Mouse (Mus musculus) lung, embryonic 16.5 days (tissue): ENCODE data around the gene C87436. TPM values are rescaled to one million over a fixed set of nuclear protein-coding genes. Genes with fewer than 3 reads are reported as not detected.
A peak's percentile ranks its signal among the peaks of the same experiment; 100 is the strongest.

ENCODE experiments used
- ATAC-seq: fragments of 200-750 bp; cut with Nextera tagmentation; 2 replicates; pipeline ENCODE4 v1.8.0; 2017; ENCODE audit warnings: low read depth, mild to moderate bottlenecking, moderate library complexity
- H3K27ac ChIP-seq: fragments of 300-500 bp; sonication (generic); 2 replicates; pipeline ENCODE4 v1.5.1; 2014; ENCODE audit warnings: mild to moderate bottlenecking, control low read depth, low read length
- H3K27me3 ChIP-seq: fragments of 300-500 bp; sonication (generic); 2 replicates; pipeline ENCODE4 v1.6.1; 2014; ENCODE audit warnings: low read depth, low read length, mixed read lengths; ENCODE audit not compliant: control insufficient read depth, insufficient read depth
- H3K36me3 ChIP-seq: fragments of 300-500 bp; sonication (generic); 2 replicates; pipeline ENCODE4 v1.6.1; 2014; ENCODE audit warnings: low read length; ENCODE audit not compliant: control insufficient read depth, insufficient read depth
- H3K4me1 ChIP-seq: fragments of 300-500 bp; sonication (generic); replicated peaks from 2 replicates; pipeline ENCODE4 v1.6.1; 2014; ENCODE audit warnings: low read length, mixed read lengths; ENCODE audit not compliant: control insufficient read depth, insufficient read depth
- H3K4me2 ChIP-seq: fragments of 300-500 bp; sonication (generic); 2 replicates; pipeline ENCODE4 v1.6.1; 2014; ENCODE audit warnings: low read depth, low read length, control low read depth
- H3K4me3 ChIP-seq: fragments of 300-500 bp; sonication (generic); 2 replicates; pipeline ENCODE4 v1.5.1; 2014; ENCODE audit warnings: mild to moderate bottlenecking, low read length, control low read depth
- H3K9ac ChIP-seq: fragments of 300-500 bp; sonication (generic); 2 replicates; pipeline ENCODE4 v1.6.1; 2014; ENCODE audit warnings: low read length, control low read depth
- H3K9me3 ChIP-seq: fragments of 300-500 bp; sonication (generic); 2 replicates; pipeline ENCODE4 v1.6.1; 2016; ENCODE audit warnings: low read length; ENCODE audit not compliant: control insufficient read depth
- WGBS: fragments of 180-500 bp; shearing (Covaris S2); extraction: QIAGEN DNeasy Blood & Tissue Kit; methylation state at CpG from one replicate; pipeline ENCODE4 v1.1.7; 2014; 5-methylcytosine and 5-hydroxymethylcytosine counted together
- polyA plus RNA-seq: library from polyadenylated mRNA; unstranded; fragments of >200 nt; fragmentation: Nextera tagmentation; extraction: Ambion mirVana; gene quantifications from 2 replicates; pipeline ENCODE4 v1.2.1, GENCODE M21; 2015

The C87436 gene
- polyA plus RNA-seq, 1 experiment from 2014 or later, result 23.8 TPM

- no peak for ATAC-seq
- Histone ChIP-seq H3K4me2 (peak overlapping the region; percentile 27; the same call in 1 of the 2 replicates), H3K36me3 (peaks cover 5% of the 10 kb centered on the region; the same call in 1 of the 2 replicates), H3K27ac (no peak overlapping the region), H3K4me3 (no peak overlapping the region), H3K27me3 (no peaks in the 10 kb centered on the region), H3K4me1 (peaks cover 6% of the 10 kb centered on the region), H3K9ac (no peak overlapping the region), H3K9me3 (no peaks in the 10 kb centered on the region)
Measured at GRCm38 (mm10) chr6:86406306-86406705, 31.9 kb upstream of the C87436 start.

DNA sequence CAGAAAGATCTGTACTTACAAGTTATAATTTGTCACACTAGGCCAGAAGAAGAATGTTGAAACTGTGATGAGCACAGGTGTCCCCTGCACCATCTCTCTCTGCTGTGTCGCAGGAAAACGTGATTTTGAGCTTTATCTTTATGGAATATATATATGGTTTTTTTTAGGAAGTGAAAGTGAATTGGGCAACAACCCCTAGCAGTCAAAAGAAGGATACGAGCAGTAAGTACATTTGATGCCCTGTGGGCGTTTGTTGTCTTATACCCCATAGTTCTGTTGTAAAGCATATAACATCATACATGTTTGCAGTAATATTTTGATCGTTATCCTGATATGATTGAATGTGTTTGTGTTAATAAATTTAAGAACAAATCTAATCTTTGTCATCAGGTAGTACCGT is 19.5 kb upstream of the C87436 start:
- H3K27ac ChIP-seq, result no peak overlapping the region
- H3K9me3 ChIP-seq, result no peaks in the 10 kb centered on the region
- H3K9ac ChIP-seq, result no peak overlapping the region
- H3K4me2 ChIP-seq, result no peak overlapping the region
- peaks cover 45% of the 10 kb centered on the region for H3K36me3 ChIP-seq
- no peak for ATAC-seq
- no peaks in the 10 kb centered on the region for H3K27me3 ChIP-seq
- H3K4me3 ChIP-seq, result no peak overlapping the region
- no peaks in the 10 kb centered on the region for H3K4me1 ChIP-seq
- 86% methylated on average over 6 of the region's 6 CpGs for WGBS

DNA sequence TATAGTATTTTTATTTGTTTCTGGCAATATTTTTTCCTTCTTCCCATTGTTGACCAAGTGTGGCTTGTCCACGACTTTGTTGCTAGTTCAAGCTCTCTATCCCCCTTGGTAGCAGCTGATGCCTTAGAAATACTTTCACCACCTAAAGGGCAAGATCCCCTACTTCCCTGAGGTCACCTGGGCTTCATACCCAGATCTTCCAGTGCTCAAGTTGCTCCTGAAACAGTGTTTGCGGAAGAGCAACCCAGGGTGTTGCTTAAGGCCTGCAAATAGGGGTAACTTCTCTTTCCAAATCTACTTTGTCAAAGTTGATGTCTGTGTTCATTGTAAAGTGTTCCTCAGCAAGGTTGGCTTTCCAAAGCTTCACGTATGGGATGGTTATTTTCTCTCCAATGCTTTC is 18.9 kb upstream of the C87436 start:
- no peak overlapping the region for H3K4me3 ChIP-seq
- H3K9me3 ChIP-seq, result no peaks in the 10 kb centered on the region
- WGBS, result 90% methylated on average over 3 of the region's 3 CpGs
- no peak overlapping the region for H3K4me2 ChIP-seq
- H3K27me3 ChIP-seq, result no peaks in the 10 kb centered on the region
- H3K4me1 ChIP-seq, result no peaks in the 10 kb centered on the region
- ATAC-seq, result no peak
- no peak overlapping the region for H3K9ac ChIP-seq
- H3K27ac ChIP-seq, result no peak overlapping the region
- peaks cover 45% of the 10 kb centered on the region for H3K36me3 ChIP-seq

DNA sequence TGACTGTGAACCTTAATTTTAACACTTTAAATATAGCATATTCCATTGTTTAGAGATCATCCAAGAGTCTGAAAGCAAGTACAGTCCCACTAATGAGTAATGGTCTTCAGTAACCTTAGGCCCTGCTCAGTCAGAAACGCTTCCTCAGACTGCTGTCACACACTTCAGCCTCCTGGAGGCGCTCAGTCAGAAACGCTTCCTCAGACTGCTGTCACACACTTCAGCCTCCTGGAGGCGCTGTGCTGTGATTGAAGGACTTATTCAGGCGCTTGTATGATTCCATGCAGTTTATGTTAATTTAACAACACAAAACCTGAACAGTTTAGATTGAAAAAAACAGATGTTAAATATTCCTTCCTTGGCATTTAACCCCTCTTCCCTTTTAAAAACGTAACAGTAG is 17.7 kb upstream of the C87436 start:
- 76% methylated on average over 6 of the region's 6 CpGs for WGBS
- Histone ChIP-seq H3K9ac (no peak overlapping the region), H3K4me3 (no peak overlapping the region), H3K4me1 (no peaks in the 10 kb centered on the region), H3K27ac (no peak overlapping the region), H3K36me3 (peaks cover 49% of the 10 kb centered on the region), H3K27me3 (no peaks in the 10 kb centered on the region), H3K9me3 (no peaks in the 10 kb centered on the region), H3K4me2 (no peak overlapping the region)
- ATAC-seq, result no peak

- no peak within 1 kb of the TSS for H3K27ac ChIP-seq
- peaks cover 48% of the 10 kb centered on the region for H3K36me3 ChIP-seq
- no peak for ATAC-seq
- no peaks in the 10 kb centered on the region for H3K27me3 ChIP-seq
- H3K4me3 ChIP-seq, result no peak within 1 kb of the TSS
- 96% methylated on average over 1 of the region's 1 CpGs for WGBS
- no peak within 1 kb of the TSS for H3K4me2 ChIP-seq
- H3K9ac ChIP-seq, result no peak within 1 kb of the TSS
- H3K4me1 ChIP-seq, result no peaks in the 10 kb centered on the region
- no peaks in the 10 kb centered on the region for H3K9me3 ChIP-seq
Measured at GRCm38 (mm10) chr6:86426358-86426757, 11.8 kb upstream of the C87436 start, which contains the start of gene Gm44790. Gene Gm44790 (plus strand): TSS chr6:86426658.

- Histone ChIP-seq H3K4me3 (no peak overlapping the region), H3K36me3 (peaks cover 40% of the 10 kb centered on the region), H3K27ac (no peak overlapping the region), H3K9me3 (no peaks in the 10 kb centered on the region), H3K9ac (no peak overlapping the region), H3K4me1 (no peaks in the 10 kb centered on the region), H3K27me3 (no peaks in the 10 kb centered on the region), H3K4me2 (no peak overlapping the region)
- 91% methylated on average over 3 of the region's 3 CpGs for WGBS
- ATAC-seq, result no peak
Measured at GRCm38 (mm10) chr6:86431531-86431930, 6.6 kb upstream of the C87436 start.

GRCm38 (mm10) chr6:86433696-86434095 is 4.5 kb upstream of the C87436 start:
- no peaks in the 10 kb centered on the region for H3K27me3 ChIP-seq
- 90% methylated on average over 1 of the region's 1 CpGs for WGBS
- no peak overlapping the region for H3K4me2 ChIP-seq
- H3K36me3 ChIP-seq, result peaks cover 27% of the 10 kb centered on the region; the same call in 1 of the 2 replicates
- H3K9ac ChIP-seq, result no peak overlapping the region
- H3K4me1 ChIP-seq, result no peaks in the 10 kb centered on the region
- H3K27ac ChIP-seq, result no peak overlapping the region
- no peaks in the 10 kb centered on the region for H3K9me3 ChIP-seq
- H3K4me3 ChIP-seq, result no peak overlapping the region
- ATAC-seq, result no peak

DNA sequence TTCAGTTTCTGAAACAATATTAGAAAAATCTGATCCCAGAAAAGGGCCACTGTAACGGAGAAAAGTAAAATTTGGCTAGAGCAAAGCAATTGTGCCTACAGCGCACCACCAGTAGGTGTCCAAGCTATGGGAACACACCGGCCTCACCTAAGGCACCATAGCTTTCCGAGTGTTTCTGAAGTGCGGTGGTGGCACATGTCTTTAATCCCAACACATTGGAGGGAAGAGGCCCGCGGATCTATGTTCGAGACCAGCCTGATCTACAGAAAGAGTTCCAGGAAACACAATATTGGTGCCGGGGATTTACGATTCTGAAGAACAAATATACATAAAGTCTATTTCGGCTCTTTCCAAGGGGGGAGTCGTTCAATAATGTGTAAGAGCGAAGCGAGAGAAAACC is 463 bp upstream of the C87436 start:
- H3K9ac ChIP-seq, result peak overlapping the region; percentile 72
- H3K4me1 ChIP-seq, result peaks cover 6% of the 10 kb centered on the region
- H3K36me3 ChIP-seq, result peaks cover 12% of the 10 kb centered on the region; the same call in 1 of the 2 replicates
- peak overlapping the region; percentile 68 for H3K4me2 ChIP-seq
- peak; percentile 53; the same call in 1 of the 2 replicates for ATAC-seq
- WGBS, result 2% methylated on average over 14 of the region's 14 CpGs
- H3K4me3 ChIP-seq, result peak overlapping the region; percentile 74
- no peaks in the 10 kb centered on the region for H3K9me3 ChIP-seq
- H3K27me3 ChIP-seq, result no peaks in the 10 kb centered on the region
- peak overlapping the region; percentile 84 for H3K27ac ChIP-seq

DNA sequence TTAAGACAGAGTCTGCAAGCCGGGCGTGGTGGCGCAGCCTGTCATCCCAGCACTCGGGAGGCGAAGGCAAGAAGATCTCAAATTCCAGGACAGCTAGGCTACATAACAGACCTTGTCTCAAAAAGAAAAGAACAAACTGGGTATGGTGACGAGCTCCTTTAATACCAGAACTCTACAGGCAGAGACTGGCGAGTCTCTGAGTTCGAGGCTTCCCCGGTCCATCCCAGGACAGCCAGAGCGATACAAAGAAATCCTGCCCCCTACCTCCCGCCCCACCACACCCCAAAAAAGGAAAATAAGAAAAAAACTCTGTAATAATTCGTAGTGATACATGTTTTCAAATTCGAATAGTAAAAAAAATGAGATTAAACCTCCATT is 934 bp downstream of the C87436 start:
- Histone ChIP-seq H3K36me3 (peaks cover 15% of the 10 kb centered on the region), H3K9me3 (no peaks in the 10 kb centered on the region), H3K27ac (peak overlapping the region; percentile 92), H3K27me3 (no peaks in the 10 kb centered on the region), H3K4me1 (peaks cover 6% of the 10 kb centered on the region), H3K9ac (peak overlapping the region; percentile 83), H3K4me3 (peak overlapping the region; percentile 74), H3K4me2 (peak overlapping the region; percentile 62)
- under 1% methylated on average over 13 of the region's 13 CpGs for WGBS
- no peak for ATAC-seq

- Histone ChIP-seq H3K4me1 (peaks cover 6% of the 10 kb centered on the region), H3K36me3 (peaks cover 17% of the 10 kb centered on the region), H3K9me3 (no peaks in the 10 kb centered on the region), H3K9ac (peak overlapping the region; percentile 83), H3K27me3 (no peaks in the 10 kb centered on the region), H3K27ac (no peak overlapping the region), H3K4me2 (peak overlapping the region; percentile 62), H3K4me3 (peak overlapping the region; percentile 74)
- WGBS, result 83% methylated on average over 1 of the region's 1 CpGs
- no peak for ATAC-seq
Measured at GRCm38 (mm10) chr6:86439531-86439930, 1.4 kb downstream of the C87436 start.
